Mouse (Mus musculus) kidney, postnatal 10 days (tissue): ENCODE measurements around the gene Smarcb1.
"Not testable (repeated sequence)": the region's sequence is repeated elsewhere in the genome, so short reads cannot be mapped to it uniquely, and the experiment has no call there.

ENCODE experiments used
- DNase-seq: peaks from one replicate; pipeline ENCODE4 v3.0.0; 2021; ENCODE audit warnings: mixed read lengths

Gene Smarcb1

GRCm38 (mm10) chr10:75887504-75887903 lies 33.9 kb downstream of the Smarcb1 start:
- not testable (repeated sequence) for DNase-seq

- DNase-seq = no peak
Measured at GRCm38 (mm10) chr10:75884742-75885141, 36.7 kb downstream of the Smarcb1 start.

GRCm38 (mm10) chr10:75883232-75883552 lies 38.2 kb downstream of the Smarcb1 start:
- DNase-seq = peak; percentile 91

- DNase-seq = no peak
Measured at GRCm38 (mm10) chr10:75882433-75883231, 38.8 kb downstream of the Smarcb1 start.

- DNase-seq = peak; percentile 80
Measured at GRCm38 (mm10) chr10:75881578-75882432, 39.6 kb downstream of the Smarcb1 start.

GRCm38 (mm10) chr10:75880771-75881577 lies 40.4 kb downstream of the Smarcb1 start:
- DNase-seq = no peak

- DNase-seq = no peak
Measured at GRCm38 (mm10) chr10:75880351-75880750, 41.1 kb downstream of the Smarcb1 start.

- peak; percentile 70 for DNase-seq
Measured at GRCm38 (mm10) chr10:75878836-75879235, 42.6 kb downstream of the Smarcb1 start.

- no peak for DNase-seq
Measured at GRCm38 (mm10) chr10:75873543-75874170, 47.8 kb downstream of the Smarcb1 start.

GRCm38 (mm10) chr10:75872915-75873542 lies 48.4 kb downstream of the Smarcb1 start:
- peak; percentile 77 for DNase-seq

GRCm38 (mm10) chr10:75872025-75872914 lies 49.1 kb downstream of the Smarcb1 start:
- DNase-seq = no peak

GRCm38 (mm10) chr10:75861587-75861986 lies 59.8 kb downstream of the Smarcb1 start:
- DNase-seq = no peak

- peak; percentile 42 for DNase-seq
Measured at GRCm38 (mm10) chr10:75860746-75861145, 60.7 kb downstream of the Smarcb1 start.

- DNase-seq = peak; percentile 94
Measured at GRCm38 (mm10) chr10:75859786-75860470, 61.5 kb downstream of the Smarcb1 start, which contains the start of gene Mif. TSS of gene Mif (minus strand) at chr10:75860240.

GRCm38 (mm10) chr10:75859107-75859746 lies 62.2 kb downstream of the Smarcb1 start:
- DNase-seq = peak; percentile 57

GRCm38 (mm10) chr10:75857598-75857997 lies 63.8 kb downstream of the Smarcb1 start:
- DNase-seq = peak; percentile 29

GRCm38 (mm10) chr10:75856976-75857375 lies 64.4 kb downstream of the Smarcb1 start:
- no peak for DNase-seq

- no peak for DNase-seq
Measured at GRCm38 (mm10) chr10:75856155-75856907, 65.1 kb downstream of the Smarcb1 start.

- no peak for DNase-seq
Measured at GRCm38 (mm10) chr10:75855416-75855981, 65.9 kb downstream of the Smarcb1 start.
